8 mouse cellular contexts compared by ENCODE assay signal in genomic region chr8:69832298-69832853, GRCm38 (mm10). TPM values are rescaled to one million over a fixed set of nuclear protein-coding genes. Genes with fewer than 3 reads are reported as not detected.
DNase-seq lines count a peak whose midpoint lies in the region; ATAC-seq and TF ChIP-seq lines count a peak whose summit lies in the region.

TSS of gene Pbx4 (plus strand) at chr8:69832491.

- peak; percentile 96 for DNase-seq in MEL-GATA-1-ER (ENCODE audit: extremely low read depth, low read depth)
- DNase-seq in cerebellum, adult 2 months, result peak; percentile 84
- peak; percentile 98 for DNase-seq in forebrain, postnatal 0 days
- DNase-seq in heart, postnatal 4 days, result peak; percentile 83
- DNase-seq in layer of hippocampus, adult 8-10 months (ENCODE audit: low spot score in 2 of 2), result peak; percentile 92 to 97
- DNase-seq in lung, embryonic 14.5 days, result peak; percentile 96
- peak; percentile 90 for DNase-seq in testis, postnatal 14 days (ENCODE audit: low spot score)

- H3K27me3 ChIP-seq in cerebellum, adult 2 months (ENCODE audit: control insufficient read depth, insufficient read depth, low read length), result no peaks in the 10 kb centered on the region
- no peaks in the 10 kb centered on the region for H3K27me3 ChIP-seq in forebrain, postnatal 0 days (ENCODE audit: insufficient read depth, low read length)
- H3K27me3 ChIP-seq in lung, embryonic 14.5 days (ENCODE audit: insufficient read depth, low read length), result no peaks in the 10 kb centered on the region

- peak; percentile 32; the same call in 1 of the 2 replicates for TF ChIP-seq POLR2A in cerebellum, adult 2 months (IDR thresholded peaks at IDR 0.05; ENCODE audit: borderline replicate concordance, insufficient read depth, low read length)

- no peaks in the 10 kb centered on the region for H3K9me3 ChIP-seq in forebrain, postnatal 0 days (ENCODE audit: low read length)
- no peaks in the 10 kb centered on the region for H3K9me3 ChIP-seq in lung, embryonic 14.5 days (ENCODE audit: low read depth, low read length)

- peaks cover 7% of the 10 kb centered on the region for H3K36me3 ChIP-seq in forebrain, postnatal 0 days (ENCODE audit: insufficient read depth)
- no peaks in the 10 kb centered on the region for H3K36me3 ChIP-seq in lung, embryonic 14.5 days (ENCODE audit: insufficient read depth)

- H3K4me3 ChIP-seq in cerebellum, adult 2 months (replicated peaks; ENCODE audit: insufficient read depth, low read depth, low read length), result peak within 1 kb of the TSS; percentile 65
- H3K4me3 ChIP-seq in forebrain, postnatal 0 days (ENCODE audit: low read depth, low read length), result peak within 1 kb of the TSS; percentile 66
- H3K4me3 ChIP-seq in lung, embryonic 14.5 days (ENCODE audit: low read depth, low read length), result peak within 1 kb of the TSS; percentile 51

- peak; percentile 99 for ATAC-seq in forebrain, postnatal 0 days
- peak; percentile 98 for ATAC-seq in lung, embryonic 14.5 days (ENCODE audit: insufficient read depth)
- peak; percentile 90 for ATAC-seq in neutrophil, adult 5-6 weeks (ENCODE audit: extremely low read depth, insufficient number of reproducible peaks, low FRiP score, poor library complexity, severe bottlenecking)

- 1% methylated on average over 37 of the region's 38 CpGs for WGBS in cerebellum, adult 2 months
- WGBS in forebrain, postnatal 0 days, result 2% methylated on average over 38 of the region's 38 CpGs
- under 1% methylated on average over 38 of the region's 38 CpGs for WGBS in lung, embryonic 14.5 days

- peak within 1 kb of the TSS; percentile 92 for H3K4me2 ChIP-seq in forebrain, postnatal 0 days (ENCODE audit: low read depth)
- H3K4me2 ChIP-seq in lung, embryonic 14.5 days, result peak within 1 kb of the TSS; percentile 94

- no peak for TF ChIP-seq CTCF in cerebellum, adult 2 months (IDR thresholded peaks at IDR 0.05; ENCODE audit: borderline replicate concordance, insufficient read depth, low read depth, low read length)
- peak; percentile 55 for TF ChIP-seq CTCF in forebrain, postnatal 0 days (IDR thresholded peaks at IDR 0.05; ENCODE audit: low read depth)
- TF ChIP-seq CTCF in lung, embryonic 14.5 days (IDR thresholded peaks at IDR 0.05; ENCODE audit: low read depth), result peak; percentile 35

- H3K27ac ChIP-seq in cerebellum, adult 2 months (ENCODE audit: insufficient read depth, low read length), result no peak within 1 kb of the TSS
- peak within 1 kb of the TSS; percentile 82 for H3K27ac ChIP-seq in forebrain, postnatal 0 days (ENCODE audit: low read depth, low read length)
- 0 out of 2 replicates have a peak within 1 kb of the TSS, but pooled peaks have one; percentile 3 for H3K27ac ChIP-seq in lung, embryonic 14.5 days (ENCODE audit: low read depth)

- H3K4me1 ChIP-seq in cerebellum, adult 2 months (ENCODE audit: control insufficient read depth, insufficient read depth, low read length), result no peaks in the 10 kb centered on the region
- H3K4me1 ChIP-seq in forebrain, postnatal 0 days (ENCODE audit: insufficient read depth), result peaks cover 4% of the 10 kb centered on the region; the same call in 1 of the 2 replicates
- H3K4me1 ChIP-seq in lung, embryonic 14.5 days (ENCODE audit: insufficient read depth), result no peaks in the 10 kb centered on the region

- H3K9ac ChIP-seq in forebrain, postnatal 0 days, result peak within 1 kb of the TSS; percentile 70
- peak within 1 kb of the TSS; percentile 54 for H3K9ac ChIP-seq in lung, embryonic 14.5 days

RNA-seq across cellular contexts. Expression of gene Pbx4, which starts in this region (rescaled TPM):
- polyA plus RNA-seq in cerebellum, adult 2 months (2012; rRNA removed), result 17.9 and 20.3 TPM in 2 replicates
- total RNA-seq in forebrain, postnatal 0 days (2014; rRNA removed), result 23.3 and 38.8 TPM in 2 replicates
- polyA plus RNA-seq in forebrain, postnatal 0 days (2015; fragmentation: Nextera tagmentation; extraction: Ambion mirVana), result 90.8 and 92.8 TPM in 2 replicates
- 1 to 10 TPM; 1.1 to 1.2 TPM for total RNA-seq in heart, postnatal 4 days (2021)
- 10 to 100 TPM; 15.7 to 22.4 (median 20.7) TPM for total RNA-seq in layer of hippocampus, adult 8-10 months (2022)
- polyA plus RNA-seq in lung, embryonic 14.5 days (2014; fragmentation: Nextera tagmentation; extraction: Ambion mirVana), result 7.1 and 9.4 TPM in 2 replicates
- 5.8 and 9.8 TPM in 2 replicates for total RNA-seq in neutrophil, adult 5-6 weeks (2017)
